Mouse (Mus musculus): ENCODE measurements around the gene Sike1. TPM values are rescaled to one million over a fixed set of nuclear protein-coding genes. Genes with fewer than 3 reads are reported as not detected.

Sike1 gene
- polyA plus RNA-seq, 1 experiment: 18.8 TPM

DNA sequence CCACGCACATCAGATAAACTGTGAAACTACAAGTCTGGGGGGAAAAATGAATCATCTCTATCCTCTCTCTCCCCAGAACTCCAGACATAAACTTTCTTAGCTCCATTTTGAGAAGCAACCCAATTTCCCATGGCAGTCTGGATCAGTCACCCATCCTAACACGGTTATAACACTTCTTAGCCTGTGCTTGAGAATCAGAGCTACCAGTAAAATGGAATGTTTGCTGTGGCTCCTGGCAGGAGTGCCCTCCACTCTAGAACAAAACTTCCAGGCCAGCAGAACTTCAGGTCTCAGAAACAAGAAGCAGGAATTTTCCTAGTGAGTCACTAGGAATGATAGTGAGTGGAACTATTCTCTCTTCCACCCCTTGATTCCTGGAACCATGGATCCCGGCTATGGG is 25.0 kb upstream of the Sike1 start:
- no peak overlapping the region for H3K27ac ChIP-seq (ENCODE audit: control insufficient read depth, insufficient read depth, low read depth, low read length, poor library complexity)
- H3K4me1 ChIP-seq (ENCODE audit: control insufficient read depth, insufficient read depth, low read length): no peaks in the 10 kb centered on the region
- no peak overlapping the region for H3K4me3 ChIP-seq (replicated peaks; ENCODE audit: control insufficient read depth, low read depth, low read length)
- TF ChIP-seq CTCF (IDR thresholded peaks at IDR 0.05; ENCODE audit: control insufficient read depth, insufficient read depth, low read length) (no peak), POLR2A (IDR thresholded peaks at IDR 0.05; ENCODE audit: borderline replicate concordance, control insufficient read depth, low read depth, low read length) (no peak)
- WGBS: 82% methylated on average over 3 of the region's 3 CpGs

DNA sequence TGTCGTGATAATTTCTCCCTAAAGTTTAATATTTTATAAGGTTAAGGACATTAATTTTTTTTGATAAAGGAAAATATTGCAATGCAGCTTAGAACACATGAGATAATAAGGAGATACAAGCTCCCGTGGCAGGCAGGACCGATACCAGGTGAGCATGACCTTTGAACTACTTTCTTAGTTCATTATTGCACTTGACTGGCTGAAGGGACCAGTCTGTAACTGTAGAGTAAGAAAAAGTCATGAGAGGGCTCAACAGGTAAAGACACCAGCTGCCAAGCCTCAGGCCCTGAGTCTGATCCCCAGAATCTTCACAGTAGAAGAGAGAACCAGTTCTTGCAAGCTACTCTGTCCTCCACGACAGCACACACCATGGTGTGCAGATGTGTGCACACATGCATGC is 18.6 kb upstream of the Sike1 start:
- no peaks in the 10 kb centered on the region for H3K4me1 ChIP-seq (ENCODE audit: control insufficient read depth, insufficient read depth, low read length)
- no peak overlapping the region for H3K4me3 ChIP-seq (replicated peaks; ENCODE audit: control insufficient read depth, low read depth, low read length)
- TF ChIP-seq CTCF (IDR thresholded peaks at IDR 0.05; ENCODE audit: control insufficient read depth, insufficient read depth, low read length): no peak
- no peak for TF ChIP-seq POLR2A (IDR thresholded peaks at IDR 0.05; ENCODE audit: borderline replicate concordance, control insufficient read depth, low read depth, low read length)
- WGBS: 78% methylated on average over 4 of the region's 4 CpGs
- no peak overlapping the region for H3K27ac ChIP-seq (ENCODE audit: control insufficient read depth, insufficient read depth, low read depth, low read length, poor library complexity)

DNA sequence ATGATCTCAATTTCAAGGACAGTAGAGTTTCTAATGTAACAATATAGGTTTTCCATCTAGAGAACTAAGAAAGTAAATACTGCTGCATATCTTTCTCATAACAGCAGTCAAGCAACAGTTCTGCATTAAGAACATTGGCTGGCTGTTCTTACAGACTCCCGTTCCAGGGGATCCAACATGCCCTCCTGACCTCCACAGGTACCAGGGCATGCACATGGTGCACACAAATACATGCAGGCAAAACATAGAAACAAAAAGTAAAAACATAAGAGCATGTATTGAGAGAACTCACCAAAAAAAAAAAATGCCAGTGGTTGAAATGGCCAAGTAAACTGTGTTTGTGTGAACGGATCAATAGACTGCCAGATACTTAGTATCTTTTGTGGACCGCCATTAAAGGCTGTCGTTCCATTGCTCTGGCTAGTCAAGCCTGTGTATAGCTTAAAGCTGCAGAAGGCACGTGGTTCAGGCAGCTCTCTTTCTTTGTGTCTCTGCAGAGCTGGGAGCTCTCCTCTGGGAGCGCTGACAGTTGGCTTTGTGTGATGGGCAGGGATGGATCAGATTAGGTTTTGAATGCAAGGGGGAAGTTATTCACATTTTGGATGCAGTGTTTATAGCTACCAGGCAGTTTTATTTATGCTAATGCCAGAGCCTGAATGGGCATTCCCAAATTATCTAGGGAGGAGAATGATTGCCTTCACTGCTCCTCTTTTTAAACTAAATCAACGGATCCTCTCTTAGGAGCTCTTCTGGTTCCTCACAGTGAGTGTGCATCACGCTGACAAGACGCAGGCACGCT is 15.8 kb upstream of the Sike1 start:
- WGBS: 71% methylated on average over 10 of the region's 10 CpGs
- no peaks in the 10 kb centered on the region for H3K4me1 ChIP-seq (ENCODE audit: control insufficient read depth, insufficient read depth, low read length)
- TF ChIP-seq POLR2A (IDR thresholded peaks at IDR 0.05; ENCODE audit: borderline replicate concordance, control insufficient read depth, low read depth, low read length): no peak
- no peak for TF ChIP-seq CTCF (IDR thresholded peaks at IDR 0.05; ENCODE audit: control insufficient read depth, insufficient read depth, low read length)
- H3K4me3 ChIP-seq (replicated peaks; ENCODE audit: control insufficient read depth, low read depth, low read length): no peak overlapping the region
- no peak overlapping the region for H3K27ac ChIP-seq (ENCODE audit: control insufficient read depth, insufficient read depth, low read depth, low read length, poor library complexity)

DNA sequence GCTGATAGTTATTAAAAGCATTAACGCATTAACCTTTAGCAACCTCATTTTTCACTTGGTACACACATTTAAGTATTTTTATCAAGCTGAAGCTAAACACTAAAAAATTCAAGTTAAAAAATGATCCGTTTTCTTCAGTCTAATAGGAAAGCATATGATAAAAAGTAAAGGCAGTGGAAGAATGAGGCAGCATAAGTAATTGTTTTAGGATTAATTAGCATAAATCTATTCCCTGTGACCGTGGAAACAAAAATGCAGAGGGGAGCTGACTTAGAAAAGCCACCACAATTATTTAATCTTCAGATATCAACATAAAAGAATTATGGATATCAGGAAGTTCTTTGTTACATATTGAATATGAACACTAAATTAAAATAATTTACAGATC is 15.2 kb upstream of the Sike1 start:
- Histone ChIP-seq H3K4me3 (replicated peaks; ENCODE audit: control insufficient read depth, low read depth, low read length) (no peak overlapping the region), H3K27ac (ENCODE audit: control insufficient read depth, insufficient read depth, low read depth, low read length, poor library complexity) (no peak overlapping the region), H3K4me1 (ENCODE audit: control insufficient read depth, insufficient read depth, low read length) (no peaks in the 10 kb centered on the region)
- 71% methylated on average over 3 of the region's 3 CpGs for WGBS
- TF ChIP-seq CTCF (IDR thresholded peaks at IDR 0.05; ENCODE audit: control insufficient read depth, insufficient read depth, low read length) (no peak), POLR2A (IDR thresholded peaks at IDR 0.05; ENCODE audit: borderline replicate concordance, control insufficient read depth, low read depth, low read length) (no peak)

DNA sequence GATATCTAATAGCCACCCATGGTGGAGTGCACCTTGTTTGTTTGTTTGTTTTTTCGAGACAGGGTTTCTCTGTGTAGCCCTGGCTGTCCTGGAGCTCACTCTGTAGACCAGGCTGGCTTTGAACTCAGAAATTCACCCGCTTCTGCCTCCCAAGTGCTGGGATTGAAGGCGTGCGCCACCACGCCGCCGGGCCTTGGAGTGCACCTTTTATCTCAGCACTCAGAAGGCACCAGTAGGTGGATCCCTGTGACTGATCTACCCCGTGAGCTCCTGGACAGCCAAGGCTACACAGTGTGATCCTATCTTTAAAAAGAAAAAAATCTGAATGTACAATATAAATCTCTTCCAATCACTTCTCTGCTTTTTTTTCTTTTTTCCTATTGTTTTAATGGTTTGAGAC is 4.5 kb upstream of the Sike1 start:
- no peak overlapping the region for H3K4me3 ChIP-seq (replicated peaks; ENCODE audit: control insufficient read depth, low read depth, low read length)
- H3K4me1 ChIP-seq (ENCODE audit: control insufficient read depth, insufficient read depth, low read length): no peaks in the 10 kb centered on the region
- WGBS: 75% methylated on average over 8 of the region's 8 CpGs
- no peak overlapping the region for H3K27ac ChIP-seq (ENCODE audit: control insufficient read depth, insufficient read depth, low read depth, low read length, poor library complexity)
- no peak for TF ChIP-seq POLR2A (IDR thresholded peaks at IDR 0.05; ENCODE audit: borderline replicate concordance, control insufficient read depth, low read depth, low read length)

DNA sequence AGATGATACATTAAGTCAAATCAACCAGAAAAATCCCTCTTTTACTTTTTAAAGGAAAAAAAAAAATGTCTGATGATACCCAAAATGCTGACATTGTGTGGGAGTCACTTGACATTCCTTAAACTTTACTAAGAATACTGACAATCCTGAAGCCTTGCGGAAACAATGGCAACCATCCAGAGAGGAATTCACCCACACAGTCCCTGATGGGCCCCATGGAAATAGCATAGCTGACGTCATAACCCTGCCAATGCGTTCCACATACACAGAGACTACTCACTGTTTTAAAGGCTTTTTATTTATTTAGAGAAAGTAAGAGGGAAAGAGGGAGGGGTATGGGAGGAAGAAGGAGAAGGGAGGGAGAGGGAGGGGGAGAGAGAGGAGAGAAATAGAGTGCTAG is 2.6 kb upstream of the Sike1 start:
- TF ChIP-seq CTCF (IDR thresholded peaks at IDR 0.05; ENCODE audit: control insufficient read depth, insufficient read depth, low read length) (no peak), POLR2A (IDR thresholded peaks at IDR 0.05; ENCODE audit: borderline replicate concordance, control insufficient read depth, low read depth, low read length) (no peak)
- no peaks in the 10 kb centered on the region; the same call in 1 of the 2 replicates for H3K4me1 ChIP-seq (ENCODE audit: control insufficient read depth, insufficient read depth, low read length)
- no peak overlapping the region for H3K27ac ChIP-seq (ENCODE audit: control insufficient read depth, insufficient read depth, low read depth, low read length, poor library complexity)
- H3K4me3 ChIP-seq (replicated peaks; ENCODE audit: control insufficient read depth, low read depth, low read length): no peak overlapping the region
- 60% methylated on average over 3 of the region's 3 CpGs for WGBS

DNA sequence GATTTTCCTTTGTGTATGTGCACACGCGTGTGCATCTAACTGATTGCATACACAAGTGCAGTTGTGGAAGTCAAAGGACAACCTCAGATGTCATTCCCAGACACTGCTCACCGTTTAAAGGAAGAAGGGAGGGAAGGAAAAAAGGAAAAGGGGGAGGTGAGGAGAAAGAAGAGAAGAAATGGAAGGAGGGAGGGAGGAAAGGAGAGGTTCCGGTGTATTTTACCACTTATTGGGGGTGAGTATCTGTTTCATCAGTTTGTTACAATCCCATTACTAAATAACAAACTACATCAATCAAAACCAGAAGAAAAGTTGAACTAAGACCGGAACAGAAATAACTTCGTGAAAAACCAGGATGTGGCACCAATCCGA is 289 bp upstream of the Sike1 start:
- peak overlapping the region; percentile 93 for H3K4me3 ChIP-seq (replicated peaks; ENCODE audit: control insufficient read depth, low read depth, low read length)
- 39% methylated on average over 7 of the region's 7 CpGs for WGBS
- no peaks in the 10 kb centered on the region; the same call in 1 of the 2 replicates for H3K4me1 ChIP-seq (ENCODE audit: control insufficient read depth, insufficient read depth, low read length)
- H3K27ac ChIP-seq (ENCODE audit: control insufficient read depth, insufficient read depth, low read depth, low read length, poor library complexity): peak overlapping the region; percentile 99; the same call in 1 of the 2 replicates
- TF ChIP-seq POLR2A (IDR thresholded peaks at IDR 0.05; ENCODE audit: borderline replicate concordance, control insufficient read depth, low read depth, low read length) (no peak), CTCF (IDR thresholded peaks at IDR 0.05; ENCODE audit: control insufficient read depth, insufficient read depth, low read length) (no peak)

DNA sequence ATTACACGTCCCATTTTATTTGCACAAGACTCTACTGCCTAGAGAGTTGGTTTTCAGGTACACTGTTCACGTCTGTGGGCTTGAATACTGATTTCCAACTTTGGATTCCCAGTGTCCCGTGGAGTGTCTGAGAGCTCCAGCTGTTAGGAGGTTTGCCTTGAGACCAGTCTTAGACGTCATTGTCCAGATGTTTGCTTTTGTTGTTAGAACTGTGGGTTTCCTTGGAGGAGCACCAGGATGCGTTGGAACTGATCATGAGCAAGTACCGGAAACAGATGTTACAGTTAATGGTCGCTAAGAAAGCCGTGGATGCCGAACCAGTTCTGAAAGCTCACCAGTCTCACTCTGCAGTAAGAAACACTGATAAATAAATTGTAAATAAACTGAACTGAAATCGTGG is 1.5 kb downstream of the Sike1 start:
- 58% methylated on average over 10 of the region's 10 CpGs for WGBS
- Histone ChIP-seq H3K4me3 (replicated peaks; ENCODE audit: control insufficient read depth, low read depth, low read length) (no peak overlapping the region), H3K4me1 (ENCODE audit: control insufficient read depth, insufficient read depth, low read length) (no peaks in the 10 kb centered on the region; the same call in 1 of the 2 replicates), H3K27ac (ENCODE audit: control insufficient read depth, insufficient read depth, low read depth, low read length, poor library complexity) (no peak overlapping the region)
- TF ChIP-seq CTCF (IDR thresholded peaks at IDR 0.05; ENCODE audit: control insufficient read depth, insufficient read depth, low read length): no peak

DNA sequence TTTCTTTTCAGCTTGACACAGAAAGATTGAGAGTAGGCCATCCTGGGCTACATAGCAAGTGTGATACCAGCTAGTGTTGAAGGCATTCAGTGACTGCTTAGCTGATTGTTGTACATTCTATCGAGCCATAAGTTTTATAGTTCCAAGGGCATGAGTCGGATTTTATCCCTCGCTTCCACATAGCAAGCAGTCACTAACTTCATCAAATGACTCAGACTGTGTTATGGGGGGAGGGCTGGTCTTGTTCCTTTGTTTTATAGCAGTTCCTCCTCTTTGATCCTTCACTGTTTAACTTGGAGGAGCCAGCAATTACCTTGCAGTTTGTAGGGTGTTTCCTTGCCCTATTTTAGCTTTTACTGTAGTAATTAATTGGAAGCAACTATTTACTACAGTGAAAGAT is 2.1 kb downstream of the Sike1 start:
- 74% methylated on average over 3 of the region's 3 CpGs for WGBS
- TF ChIP-seq POLR2A (IDR thresholded peaks at IDR 0.05; ENCODE audit: borderline replicate concordance, control insufficient read depth, low read depth, low read length): no peak
- no peak for TF ChIP-seq CTCF (IDR thresholded peaks at IDR 0.05; ENCODE audit: control insufficient read depth, insufficient read depth, low read length)
- Histone ChIP-seq H3K4me3 (replicated peaks; ENCODE audit: control insufficient read depth, low read depth, low read length) (no peak overlapping the region), H3K27ac (ENCODE audit: control insufficient read depth, insufficient read depth, low read depth, low read length, poor library complexity) (no peak overlapping the region), H3K4me1 (ENCODE audit: control insufficient read depth, insufficient read depth, low read length) (no peaks in the 10 kb centered on the region; the same call in 1 of the 2 replicates)
